Mouse (Mus musculus): ENCODE measurements around the gene Fam219a. TPM values are rescaled to one million over a fixed set of nuclear protein-coding genes. Genes with fewer than 3 reads are reported as not detected.

The Fam219a gene
- polyA plus RNA-seq, 1 experiment from 2014 or later: 8.3 TPM

- Histone ChIP-seq H3K4me1 (replicated peaks) (peaks cover 43% of the 10 kb centered on the region), H3K27ac (0 out of 2 replicates have a peak overlapping the region, but pooled peaks have one; percentile 53), H3K36me3 (peaks cover 16% of the 10 kb centered on the region; the same call in 1 of the 2 replicates), H3K27me3 (ENCODE audit: insufficient read depth, poor library complexity, severe bottlenecking) (peaks cover 87% of the 10 kb centered on the region), H3K9me3 (no peaks in the 10 kb centered on the region), H3K4me3 (peak overlapping the region; percentile 46)
- 2% methylated on average over 43 of the region's 43 CpGs for WGBS
- peak; percentile 61 for DNase-seq (ENCODE audit: low spot score)
Observed at GRCm38 (mm10) chr4:41498921-41499391, 70.4 kb downstream of the Fam219a start.

GRCm38 (mm10) chr4:41497995-41498845 is 71.1 kb downstream of the Fam219a start:
- Histone ChIP-seq H3K27me3 (ENCODE audit: insufficient read depth, poor library complexity, severe bottlenecking) (peaks cover 94% of the 10 kb centered on the region), H3K4me1 (replicated peaks) (peaks cover 43% of the 10 kb centered on the region), H3K4me3 (peak overlapping the region; percentile 46), H3K27ac (0 out of 2 replicates have a peak overlapping the region, but pooled peaks have one; percentile 50), H3K36me3 (peaks cover 16% of the 10 kb centered on the region; the same call in 1 of the 2 replicates), H3K9me3 (no peaks in the 10 kb centered on the region)
- peak; percentile 36 for DNase-seq (ENCODE audit: low spot score)
- WGBS: 5% methylated on average over 72 of the region's 72 CpGs

DNA sequence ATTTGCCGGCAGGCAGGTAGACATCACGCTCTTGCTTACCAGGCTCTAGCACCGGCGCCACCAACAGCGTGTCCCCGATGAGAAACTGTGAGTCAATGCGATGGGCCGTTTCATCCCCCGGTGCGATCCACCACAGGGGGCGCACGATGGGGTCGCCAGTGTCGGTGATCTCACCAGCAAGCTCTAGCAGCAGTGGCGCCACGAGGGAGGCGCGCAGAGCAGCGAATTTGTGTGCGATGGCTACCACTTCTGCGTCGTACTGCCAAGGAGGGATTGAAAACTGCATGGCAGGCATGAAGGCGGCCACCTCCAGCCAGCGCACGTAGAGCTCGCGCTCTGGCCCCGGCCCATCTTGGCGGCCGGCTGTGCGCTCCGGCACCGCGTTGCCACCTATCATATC is 71.8 kb downstream of the Fam219a start:
- peak overlapping the region; percentile 50; the same call in 1 of the 2 replicates for H3K27ac ChIP-seq
- H3K9me3 ChIP-seq: no peaks in the 10 kb centered on the region
- under 1% methylated on average over 34 of the region's 34 CpGs for WGBS
- H3K27me3 ChIP-seq (ENCODE audit: insufficient read depth, poor library complexity, severe bottlenecking): peaks cover 93% of the 10 kb centered on the region
- peak; percentile 69 for DNase-seq (ENCODE audit: low spot score)
- peaks cover 37% of the 10 kb centered on the region for H3K4me1 ChIP-seq (replicated peaks)
- H3K36me3 ChIP-seq: peaks cover 16% of the 10 kb centered on the region; the same call in 1 of the 2 replicates
- H3K4me3 ChIP-seq: peak overlapping the region; percentile 46

DNA sequence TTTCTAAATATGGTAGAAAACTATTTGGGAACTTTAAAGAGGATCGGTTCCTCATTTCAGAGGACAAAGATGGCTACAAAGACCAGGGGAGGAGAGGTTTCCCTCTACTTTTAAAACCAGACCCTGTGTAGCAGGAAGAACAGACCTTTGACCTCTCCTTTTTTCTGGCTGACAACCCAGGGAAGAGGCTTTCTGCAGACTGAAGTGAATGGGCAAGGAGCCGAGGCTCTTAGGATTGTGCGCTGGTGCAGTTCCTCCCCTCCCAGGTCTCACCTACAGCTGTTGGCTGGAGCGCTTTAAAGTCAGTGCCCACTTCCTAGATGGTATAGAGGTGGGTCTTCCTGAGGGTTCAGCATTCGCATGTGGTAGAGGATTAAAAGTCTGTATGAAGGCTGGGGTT is 72.3 kb downstream of the Fam219a start:
- Histone ChIP-seq H3K27me3 (ENCODE audit: insufficient read depth, poor library complexity, severe bottlenecking) (peaks cover 88% of the 10 kb centered on the region), H3K4me1 (replicated peaks) (peaks cover 31% of the 10 kb centered on the region), H3K4me3 (no peak overlapping the region), H3K36me3 (peaks cover 16% of the 10 kb centered on the region; the same call in 1 of the 2 replicates), H3K27ac (no peak overlapping the region), H3K9me3 (no peaks in the 10 kb centered on the region)
- no peak for DNase-seq (ENCODE audit: low spot score)
- 35% methylated on average over 5 of the region's 5 CpGs for WGBS

DNA sequence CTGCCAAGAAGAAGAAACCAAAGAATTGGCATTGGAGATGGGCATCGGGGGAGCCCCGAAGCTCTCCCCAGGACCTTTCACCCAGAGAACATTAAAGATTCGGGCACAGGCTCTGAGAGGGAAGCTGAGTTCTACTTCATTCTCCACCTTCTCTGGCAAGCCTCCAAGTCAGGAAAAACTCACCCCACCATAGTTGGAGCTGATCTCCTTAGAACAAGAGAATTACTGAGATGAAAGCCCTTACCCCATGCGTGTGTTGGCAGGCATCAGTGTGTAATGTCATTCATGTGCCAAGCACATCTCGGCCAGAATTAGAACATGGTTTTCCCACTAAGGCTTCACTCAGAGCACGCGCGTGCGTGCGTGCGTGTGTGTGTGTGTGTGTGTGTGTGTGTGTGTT is 73.5 kb downstream of the Fam219a start:
- peaks cover 26% of the 10 kb centered on the region for H3K4me1 ChIP-seq (replicated peaks)
- H3K27me3 ChIP-seq (ENCODE audit: insufficient read depth, poor library complexity, severe bottlenecking): peaks cover 76% of the 10 kb centered on the region
- DNase-seq (ENCODE audit: low spot score): no peak
- 88% methylated on average over 11 of the region's 11 CpGs for WGBS
- no peak overlapping the region for H3K4me3 ChIP-seq
- H3K36me3 ChIP-seq: peaks cover 16% of the 10 kb centered on the region; the same call in 1 of the 2 replicates
- no peaks in the 10 kb centered on the region for H3K9me3 ChIP-seq
- H3K27ac ChIP-seq: no peak overlapping the region

DNA sequence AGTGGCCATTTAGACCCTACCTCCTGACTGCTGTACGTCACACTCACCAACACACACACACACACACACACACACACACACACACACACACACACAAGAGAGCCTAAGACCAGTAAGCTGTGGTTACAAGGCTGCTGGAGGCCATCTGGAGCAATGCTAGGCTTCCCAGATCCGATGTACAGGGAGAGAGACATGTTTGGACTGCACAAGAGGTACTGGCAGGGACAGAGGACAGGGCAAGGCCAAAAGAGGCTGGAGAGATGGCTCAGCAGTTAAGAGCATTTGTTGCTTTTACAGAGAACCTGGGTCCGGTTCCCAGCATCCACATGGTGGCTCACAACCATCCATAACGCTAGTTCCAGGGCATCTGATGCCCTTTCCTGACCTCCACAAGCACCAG is 74.3 kb downstream of the Fam219a start:
- whole genome bisulfite sequencing: 85% methylated on average over 4 of the region's 4 CpGs
- H3K4me3 ChIP-seq: no peak overlapping the region
- H3K9me3 ChIP-seq: no peaks in the 10 kb centered on the region
- H3K27me3 ChIP-seq (ENCODE audit: insufficient read depth, poor library complexity, severe bottlenecking): peaks cover 68% of the 10 kb centered on the region
- peaks cover 26% of the 10 kb centered on the region for H3K4me1 ChIP-seq (replicated peaks)
- H3K27ac ChIP-seq: no peak overlapping the region
- H3K36me3 ChIP-seq: peaks cover 16% of the 10 kb centered on the region; the same call in 1 of the 2 replicates
- DNase-seq (ENCODE audit: low spot score): no peak

- Histone ChIP-seq H3K9me3 (no peaks in the 10 kb centered on the region), H3K27ac (no peak overlapping the region), H3K4me3 (no peak overlapping the region), H3K27me3 (ENCODE audit: insufficient read depth, poor library complexity, severe bottlenecking) (peaks cover 61% of the 10 kb centered on the region), H3K4me1 (replicated peaks) (peaks cover 24% of the 10 kb centered on the region), H3K36me3 (peaks cover 16% of the 10 kb centered on the region; the same call in 1 of the 2 replicates)
- no peak for DNase-seq (ENCODE audit: low spot score)
- 51% methylated on average over 3 of the region's 3 CpGs for WGBS
Observed at GRCm38 (mm10) chr4:41494378-41494777, 75.0 kb downstream of the Fam219a start.

DNA sequence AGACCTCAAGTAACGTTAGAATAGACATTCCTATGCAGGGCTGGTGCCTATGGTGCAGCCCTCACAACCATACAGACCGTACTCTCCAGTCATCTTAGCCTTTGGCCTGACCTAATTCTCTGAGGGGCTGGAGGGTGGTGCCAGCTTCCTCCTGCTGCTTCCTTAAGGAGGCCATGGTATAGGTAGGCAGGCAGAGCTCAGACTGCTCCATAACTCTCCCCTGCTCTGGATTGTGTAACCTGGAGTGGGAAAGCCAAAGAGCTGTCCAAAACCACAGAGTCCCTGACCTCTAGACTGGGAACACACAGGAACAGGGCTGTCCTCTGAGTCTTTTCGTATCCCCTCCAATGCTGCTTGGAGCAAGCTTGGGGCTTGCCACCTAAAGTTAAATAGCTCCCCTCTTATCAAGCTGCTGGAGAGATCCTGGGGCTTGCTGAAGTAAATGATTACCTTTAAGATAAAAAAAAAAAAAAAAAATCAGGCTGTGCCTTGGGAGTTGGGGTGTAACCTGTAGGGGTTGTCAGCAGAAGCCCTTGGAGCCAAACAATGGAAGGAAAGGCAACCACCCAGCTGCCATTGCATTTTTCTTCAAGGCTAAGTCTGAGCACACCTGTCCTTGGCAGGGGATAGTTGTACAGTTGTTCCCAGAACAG is 75.7 kb downstream of the Fam219a start:
- Histone ChIP-seq H3K27me3 (ENCODE audit: insufficient read depth, poor library complexity, severe bottlenecking) (peaks cover 53% of the 10 kb centered on the region), H3K27ac (no peak overlapping the region), H3K4me1 (replicated peaks) (peaks cover 17% of the 10 kb centered on the region), H3K9me3 (no peaks in the 10 kb centered on the region), H3K4me3 (no peak overlapping the region), H3K36me3 (peaks cover 16% of the 10 kb centered on the region; the same call in 1 of the 2 replicates)
- no peak for DNase-seq (ENCODE audit: low spot score)
- WGBS: 72% methylated on average over 3 of the region's 3 CpGs

- 80% methylated on average over 7 of the region's 7 CpGs for WGBS
- H3K36me3 ChIP-seq: peaks cover 16% of the 10 kb centered on the region; the same call in 1 of the 2 replicates
- no peaks in the 10 kb centered on the region for H3K9me3 ChIP-seq
- H3K4me1 ChIP-seq (replicated peaks): peaks cover 10% of the 10 kb centered on the region
- H3K27me3 ChIP-seq (ENCODE audit: insufficient read depth, poor library complexity, severe bottlenecking): peaks cover 47% of the 10 kb centered on the region
- no peak overlapping the region for H3K27ac ChIP-seq
- no peak overlapping the region for H3K4me3 ChIP-seq
- no peak for DNase-seq (ENCODE audit: low spot score)
Observed at GRCm38 (mm10) chr4:41492951-41493350, 76.4 kb downstream of the Fam219a start.

DNA sequence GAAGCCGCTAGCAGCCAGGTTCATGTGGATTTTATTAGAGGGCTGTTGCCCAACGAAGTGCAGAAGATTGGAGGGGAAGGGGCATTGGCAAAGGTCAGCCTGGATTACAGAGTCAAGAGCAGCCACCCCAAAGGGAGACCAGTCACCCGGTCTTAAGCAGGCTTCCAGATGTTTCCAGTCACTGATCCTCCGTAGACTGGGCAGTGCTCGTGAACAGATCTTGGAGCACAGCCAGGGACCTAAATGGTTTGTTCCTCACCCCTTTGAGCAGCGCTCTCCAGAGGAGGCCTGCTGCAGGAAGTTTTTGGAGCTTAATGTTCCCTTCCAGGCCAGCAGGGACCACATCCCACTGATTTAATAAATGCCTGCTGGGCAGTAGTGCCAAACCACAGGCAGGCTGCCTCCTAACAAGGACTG is 87.7 kb downstream of the Fam219a start:
- Histone ChIP-seq H3K27ac (no peak overlapping the region), H3K27me3 (ENCODE audit: insufficient read depth, poor library complexity, severe bottlenecking) (no peaks in the 10 kb centered on the region), H3K9me3 (peaks cover 5% of the 10 kb centered on the region; the same call in 1 of the 2 replicates), H3K4me3 (no peak overlapping the region), H3K4me1 (replicated peaks) (0 out of 2 replicates have a peak, but pooled peaks cover 2% of the 10 kb centered on the region), H3K36me3 (peaks cover 55% of the 10 kb centered on the region)
- 74% methylated on average over 6 of the region's 6 CpGs for WGBS
- DNase-seq (ENCODE audit: low spot score): peak; percentile 33

DNA sequence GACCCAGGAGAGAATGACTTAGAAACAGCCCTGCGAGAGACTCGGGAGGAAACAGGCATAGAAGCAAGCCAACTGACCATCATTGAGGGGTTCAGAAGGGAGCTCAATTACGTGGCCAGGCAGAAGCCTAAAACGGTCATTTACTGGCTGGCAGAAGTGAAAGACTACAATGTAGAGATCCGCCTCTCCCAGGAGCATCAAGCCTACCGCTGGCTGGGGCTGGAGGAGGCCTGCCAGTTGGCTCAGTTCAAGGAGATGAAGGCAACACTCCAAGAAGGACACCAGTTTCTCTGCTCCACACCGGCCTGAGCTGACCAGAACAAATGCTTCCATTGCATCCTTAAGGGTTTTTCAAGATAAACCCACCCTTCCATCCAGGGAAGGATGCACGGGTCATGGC is 89.1 kb downstream of the Fam219a start:
- Histone ChIP-seq H3K36me3 (peaks cover 55% of the 10 kb centered on the region), H3K4me3 (no peak overlapping the region), H3K9me3 (no peaks in the 10 kb centered on the region), H3K4me1 (replicated peaks) (0 out of 2 replicates have a peak, but pooled peaks cover 2% of the 10 kb centered on the region), H3K27me3 (ENCODE audit: insufficient read depth, poor library complexity, severe bottlenecking) (no peaks in the 10 kb centered on the region), H3K27ac (no peak overlapping the region)
- WGBS: 88% methylated on average over 8 of the region's 8 CpGs
- DNase-seq (ENCODE audit: low spot score): no peak

- H3K9me3 ChIP-seq: no peaks in the 10 kb centered on the region
- peaks cover 55% of the 10 kb centered on the region for H3K36me3 ChIP-seq
- 0 out of 2 replicates have a peak, but pooled peaks cover 2% of the 10 kb centered on the region for H3K4me1 ChIP-seq (replicated peaks)
- no peak overlapping the region for H3K4me3 ChIP-seq
- no peak overlapping the region for H3K27ac ChIP-seq
- H3K27me3 ChIP-seq (ENCODE audit: insufficient read depth, poor library complexity, severe bottlenecking): no peaks in the 10 kb centered on the region
- WGBS: 74% methylated on average over 1 of the region's 1 CpGs
- no peak for DNase-seq (ENCODE audit: low spot score)
Observed at GRCm38 (mm10) chr4:41479456-41479804, 89.9 kb downstream of the Fam219a start.
